Mouse (Mus musculus): ENCODE results near the gene Gm20388. TPM values are rescaled to one million over a fixed set of nuclear protein-coding genes. Genes with fewer than 3 reads are reported as not detected.

Gene Gm20388
- polyA plus RNA-seq, 1 experiment from 2014 or later = not detected

DNA sequence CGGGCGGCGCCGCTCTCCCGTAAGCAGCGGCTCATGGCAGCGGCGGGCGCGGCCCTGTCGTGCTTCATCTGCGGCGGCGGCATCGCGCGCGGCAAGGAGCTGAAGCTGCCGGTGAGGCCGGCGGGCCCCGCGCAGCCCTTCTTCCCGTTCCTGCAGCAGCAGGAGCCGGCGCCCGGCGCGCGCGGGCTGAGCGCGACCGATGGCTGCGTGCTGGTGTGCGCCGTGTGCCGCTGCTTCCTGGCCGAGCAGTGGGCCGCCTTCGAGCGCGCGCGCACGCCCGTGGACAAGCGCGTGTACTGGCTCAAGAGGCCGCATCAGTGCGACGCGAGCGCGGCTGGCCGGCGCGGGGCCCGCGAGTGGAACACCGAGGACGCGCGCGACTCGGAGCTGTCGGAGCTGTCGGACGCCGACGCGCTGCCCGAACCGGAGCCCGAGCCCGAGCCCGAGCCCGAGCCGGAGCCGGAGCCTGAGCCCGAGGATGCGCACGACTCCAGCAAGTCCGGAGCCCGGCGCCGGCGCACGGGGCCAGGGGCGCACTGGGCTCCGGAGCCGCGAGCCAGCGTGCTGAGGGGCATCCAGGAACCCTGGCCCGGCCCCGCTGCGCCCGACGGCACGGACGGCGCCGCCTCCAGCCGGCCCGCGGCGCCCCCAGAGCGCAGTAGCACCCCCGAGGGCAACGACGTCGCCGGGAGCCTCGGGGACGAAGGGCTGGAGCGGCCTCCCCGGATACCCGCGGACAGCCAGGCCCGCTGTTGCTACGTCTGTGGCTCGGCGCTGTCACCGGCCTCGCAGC lies 318.3 kb downstream of the Gm20388 start:
- peak; percentile 19 for ATAC-seq (ENCODE audit: low FRiP score, low TSS enrichment)
- Histone ChIP-seq H3K36me3 (ENCODE audit: control insufficient read depth, insufficient read depth, low read length) (no peaks in the 10 kb centered on the region), H3K9ac (ENCODE audit: low read length) (peak overlapping the region; percentile 68), H3K4me3 (ENCODE audit: low read depth, low read length) (peak overlapping the region; percentile 59), H3K4me2 (replicated peaks; ENCODE audit: low read depth) (peak overlapping the region; percentile 96), H3K27ac (replicated peaks) (peak overlapping the region; percentile 73), H3K4me1 (replicated peaks; ENCODE audit: control insufficient read depth, insufficient read depth) (peaks cover 9% of the 10 kb centered on the region), H3K27me3 (ENCODE audit: control insufficient read depth, insufficient read depth, low read length) (no peaks in the 10 kb centered on the region), H3K9me3 (ENCODE audit: control insufficient read depth, low read length) (no peaks in the 10 kb centered on the region)
- peak; percentile 31 for DNase-seq (ENCODE audit: low spot score)
- no peak for TF ChIP-seq CTCF (IDR thresholded peaks at IDR 0.05; ENCODE audit: low read depth)
- no peak for TF ChIP-seq EP300 (optimal IDR thresholded peaks at IDR 0.05)
- WGBS = under 1% methylated on average over 77 of the region's 125 CpGs

DNA sequence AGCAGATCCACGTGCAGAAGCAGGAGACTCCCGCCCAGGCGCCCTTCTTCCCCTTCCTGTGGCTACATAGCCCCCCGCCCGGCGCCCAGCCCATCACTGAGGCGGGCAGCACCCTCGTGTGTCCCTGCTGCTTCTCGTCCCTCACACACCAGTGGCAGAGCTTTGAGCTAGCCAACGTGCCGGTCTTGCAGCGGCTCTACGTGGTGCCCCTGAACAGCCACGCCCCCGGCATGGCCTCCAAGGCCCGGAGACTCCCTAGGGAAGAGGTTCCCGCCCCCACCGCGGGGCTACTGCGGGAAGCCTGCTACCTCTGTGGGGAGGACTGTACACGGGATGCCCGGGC lies 318.9 kb downstream of the Gm20388 start:
- Histone ChIP-seq H3K4me2 (replicated peaks; ENCODE audit: low read depth) (peak overlapping the region; percentile 96), H3K4me3 (ENCODE audit: low read depth, low read length) (peak overlapping the region; percentile 59), H3K9me3 (ENCODE audit: control insufficient read depth, low read length) (no peaks in the 10 kb centered on the region), H3K4me1 (replicated peaks; ENCODE audit: control insufficient read depth, insufficient read depth) (peaks cover 9% of the 10 kb centered on the region), H3K27me3 (ENCODE audit: control insufficient read depth, insufficient read depth, low read length) (no peaks in the 10 kb centered on the region), H3K9ac (ENCODE audit: low read length) (peak overlapping the region; percentile 68), H3K27ac (replicated peaks) (no peak overlapping the region), H3K36me3 (ENCODE audit: control insufficient read depth, insufficient read depth, low read length) (no peaks in the 10 kb centered on the region)
- TF ChIP-seq EP300 (optimal IDR thresholded peaks at IDR 0.05) (no peak), CTCF (IDR thresholded peaks at IDR 0.05; ENCODE audit: low read depth) (no peak)
- 2% methylated on average over 20 of the region's 22 CpGs for WGBS
- ATAC-seq (ENCODE audit: low FRiP score, low TSS enrichment) = no peak
- peak; percentile 40 for DNase-seq (ENCODE audit: low spot score)

DNA sequence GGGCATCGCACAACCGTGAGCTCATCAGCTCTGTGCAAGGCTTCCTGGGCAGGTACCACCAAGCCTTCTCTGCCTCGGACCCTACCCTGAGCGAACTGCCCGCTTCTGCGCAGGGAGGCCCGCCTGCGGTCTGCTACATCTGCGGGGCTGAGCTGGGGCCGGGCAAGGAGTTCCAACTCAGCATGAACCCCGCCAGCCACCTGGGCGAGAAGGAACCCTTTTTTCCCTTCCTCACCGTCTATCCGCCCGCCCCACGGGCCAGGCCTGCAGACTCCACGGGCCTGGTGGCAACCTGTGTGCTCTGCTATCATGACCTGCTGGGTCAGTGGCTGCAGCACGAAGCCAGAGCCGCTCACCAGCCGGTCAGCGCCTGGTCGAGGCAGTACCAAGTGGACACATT lies 319.4 kb downstream of the Gm20388 start:
- DNase-seq (ENCODE audit: low spot score) (no peak), ATAC-seq (ENCODE audit: low FRiP score, low TSS enrichment) (no peak)
- Histone ChIP-seq H3K4me1 (replicated peaks; ENCODE audit: control insufficient read depth, insufficient read depth) (peaks cover 9% of the 10 kb centered on the region), H3K27me3 (ENCODE audit: control insufficient read depth, insufficient read depth, low read length) (no peaks in the 10 kb centered on the region), H3K27ac (replicated peaks) (no peak overlapping the region), H3K4me2 (replicated peaks; ENCODE audit: low read depth) (peak overlapping the region; percentile 96), H3K9ac (ENCODE audit: low read length) (peak overlapping the region; percentile 68), H3K4me3 (ENCODE audit: low read depth, low read length) (peak overlapping the region; percentile 59), H3K9me3 (ENCODE audit: control insufficient read depth, low read length) (no peaks in the 10 kb centered on the region), H3K36me3 (ENCODE audit: control insufficient read depth, insufficient read depth, low read length) (no peaks in the 10 kb centered on the region)
- TF ChIP-seq CTCF (IDR thresholded peaks at IDR 0.05; ENCODE audit: low read depth) (no peak), EP300 (optimal IDR thresholded peaks at IDR 0.05) (no peak)
- 28% methylated on average over 21 of the region's 22 CpGs for WGBS

DNA sequence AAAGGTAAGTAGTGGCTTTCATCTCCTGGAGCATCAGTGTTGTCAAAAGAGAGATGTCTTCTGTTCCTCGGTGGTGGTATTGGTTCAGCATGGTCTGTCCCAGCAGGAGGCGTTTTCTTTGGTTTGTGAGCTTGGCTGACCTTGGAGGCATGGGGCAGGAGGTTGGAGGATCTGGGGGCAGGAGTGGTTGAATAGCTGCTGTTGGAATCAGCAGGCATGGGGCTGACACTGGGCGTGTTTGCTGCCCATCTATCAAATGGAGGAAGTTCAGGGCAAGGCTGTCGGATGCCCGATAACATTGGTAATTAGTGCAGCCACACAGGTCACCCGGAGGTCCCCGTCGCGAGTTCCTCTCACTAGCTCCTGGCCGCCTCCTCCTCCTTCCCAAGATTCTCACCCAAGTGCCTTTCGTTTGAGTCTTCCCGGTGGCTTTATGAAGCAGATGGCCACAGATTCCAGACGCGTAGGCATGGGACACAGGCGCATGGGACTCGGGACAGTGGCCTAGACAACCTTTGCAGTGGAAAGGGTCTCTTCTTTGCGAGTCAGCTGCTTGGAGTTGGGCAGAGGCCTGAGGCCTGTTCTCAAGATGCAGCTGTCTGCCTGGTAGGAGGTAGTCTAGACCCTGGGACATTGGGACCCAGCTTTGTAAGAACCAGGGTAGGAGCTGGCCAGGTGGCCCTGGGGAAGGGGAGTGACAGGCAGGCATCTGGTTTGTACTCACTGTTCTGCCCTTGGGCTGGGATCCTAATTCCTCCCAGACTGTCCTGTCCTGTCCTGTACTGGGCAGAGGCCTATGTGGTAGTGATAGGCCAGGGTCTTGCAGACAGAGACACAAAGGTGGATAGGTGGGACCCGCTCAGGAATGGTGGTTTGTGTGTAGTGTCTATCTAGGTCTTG lies 320.3 kb downstream of the Gm20388 start:
- TF ChIP-seq CTCF (IDR thresholded peaks at IDR 0.05; ENCODE audit: low read depth) (0 out of 2 replicates have a peak, but pooled peaks have one; percentile 21), EP300 (optimal IDR thresholded peaks at IDR 0.05) (no peak)
- H3K27ac ChIP-seq (replicated peaks) = no peak overlapping the region
- no peaks in the 10 kb centered on the region for H3K27me3 ChIP-seq (ENCODE audit: control insufficient read depth, insufficient read depth, low read length)
- 42% methylated on average over 18 of the region's 18 CpGs for WGBS
- H3K9me3 ChIP-seq (ENCODE audit: control insufficient read depth, low read length) = no peaks in the 10 kb centered on the region
- ATAC-seq (ENCODE audit: low FRiP score, low TSS enrichment) (no peak), DNase-seq (ENCODE audit: low spot score) (no peak)
- no peaks in the 10 kb centered on the region for H3K36me3 ChIP-seq (ENCODE audit: control insufficient read depth, insufficient read depth, low read length)
- peak overlapping the region; percentile 28; the same call in 1 of the 2 replicates for H3K9ac ChIP-seq (ENCODE audit: low read length)
- peaks cover 9% of the 10 kb centered on the region for H3K4me1 ChIP-seq (replicated peaks; ENCODE audit: control insufficient read depth, insufficient read depth)
- H3K4me3 ChIP-seq (ENCODE audit: low read depth, low read length) = peak overlapping the region; percentile 59; the same call in 1 of the 2 replicates
- H3K4me2 ChIP-seq (replicated peaks; ENCODE audit: low read depth) = peak overlapping the region; percentile 96

DNA sequence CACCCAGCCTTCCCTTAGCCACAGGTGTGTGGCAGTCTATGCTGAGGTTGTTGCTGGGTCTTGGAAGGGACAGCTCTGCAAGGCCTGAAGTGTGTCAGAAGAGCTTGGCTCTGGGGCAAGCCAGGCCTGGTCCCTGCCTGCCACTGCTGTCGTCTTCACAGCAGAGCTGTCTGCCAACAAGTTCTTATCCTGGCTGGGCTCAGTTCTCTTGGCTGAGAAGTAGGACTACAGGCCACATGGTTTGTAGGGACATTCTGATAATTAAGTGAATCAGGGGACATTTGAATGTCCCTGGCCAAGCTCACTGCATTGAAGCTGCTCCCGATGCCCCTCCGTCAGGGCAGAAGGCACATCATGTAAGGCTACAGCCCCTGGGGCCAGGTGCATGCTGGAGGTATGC lies 321.2 kb downstream of the Gm20388 start:
- Histone ChIP-seq H3K9ac (ENCODE audit: low read length) (no peak overlapping the region), H3K27ac (replicated peaks) (no peak overlapping the region), H3K36me3 (ENCODE audit: control insufficient read depth, insufficient read depth, low read length) (no peaks in the 10 kb centered on the region), H3K9me3 (ENCODE audit: control insufficient read depth, low read length) (no peaks in the 10 kb centered on the region), H3K4me3 (ENCODE audit: low read depth, low read length) (no peak overlapping the region), H3K4me1 (replicated peaks; ENCODE audit: control insufficient read depth, insufficient read depth) (peaks cover 9% of the 10 kb centered on the region), H3K4me2 (replicated peaks; ENCODE audit: low read depth) (peak overlapping the region; percentile 96), H3K27me3 (ENCODE audit: control insufficient read depth, insufficient read depth, low read length) (no peaks in the 10 kb centered on the region)
- 66% methylated on average over 3 of the region's 3 CpGs for WGBS
- TF ChIP-seq CTCF (IDR thresholded peaks at IDR 0.05; ENCODE audit: low read depth) = no peak
- no peak for TF ChIP-seq EP300 (optimal IDR thresholded peaks at IDR 0.05)
- no peak for ATAC-seq (ENCODE audit: low FRiP score, low TSS enrichment)
- DNase-seq (ENCODE audit: low spot score) = no peak
